In genomic region chr6:86823051-86823431, GRCm38 (mm10) we compare ENCODE assay signal across 7 mouse cellular contexts. TPM values are rescaled to one million over a fixed set of nuclear protein-coding genes. Genes with fewer than 3 reads are reported as not detected.
DNase-seq lines count a peak whose midpoint lies in the region; ATAC-seq and TF ChIP-seq lines count a peak whose summit lies in the region.

No protein-coding gene starts in this region.

- no peaks in the 10 kb centered on the region for H3K36me3 ChIP-seq in hindbrain, embryonic 13.5 days
- H3K36me3 ChIP-seq in hindbrain, embryonic 11.5 days (ENCODE audit: control insufficient read depth, insufficient read depth, low read length) = no peaks in the 10 kb centered on the region
- no peaks in the 10 kb centered on the region for H3K36me3 ChIP-seq in hindbrain, embryonic 14.5 days (replicated peaks; ENCODE audit: control insufficient read depth, insufficient read depth)
- H3K36me3 ChIP-seq in midbrain, postnatal 0 days (ENCODE audit: insufficient read depth, low read length) = no peaks in the 10 kb centered on the region

- DNase-seq in hindbrain, embryonic 11.5 days (ENCODE audit: low spot score) = no peak
- DNase-seq in hindbrain, embryonic 14.5 days (ENCODE audit: low spot score) = no peak
- DNase-seq in midbrain, postnatal 0 days (ENCODE audit: low spot score) = no peak
- no peak for DNase-seq in adrenal gland, adult 2 months
- DNase-seq in left cerebral cortex, postnatal 4 days = no peak

- ATAC-seq in hindbrain, embryonic 13.5 days (ENCODE audit: low FRiP score) = no peak
- ATAC-seq in hindbrain, embryonic 11.5 days (ENCODE audit: low FRiP score) = no peak
- ATAC-seq in hindbrain, embryonic 14.5 days (ENCODE audit: low FRiP score) = no peak
- ATAC-seq in midbrain, postnatal 0 days (ENCODE audit: low FRiP score) = no peak

- 0 out of 2 replicates have a peak overlapping the region, but pooled peaks have one; percentile 10 for H3K4me3 ChIP-seq in hindbrain, embryonic 13.5 days
- no peak overlapping the region for H3K4me3 ChIP-seq in hindbrain, embryonic 11.5 days (ENCODE audit: low read depth, low read length)
- H3K4me3 ChIP-seq in cortical plate, adult 2 months (ENCODE audit: insufficient read depth, low read length) = 0 out of 2 replicates have a peak overlapping the region, but pooled peaks have one; percentile 12
- H3K4me3 ChIP-seq in hindbrain, embryonic 14.5 days (replicated peaks; ENCODE audit: low read length) = no peak overlapping the region
- H3K4me3 ChIP-seq in midbrain, postnatal 0 days (ENCODE audit: low read depth, low read length) = peak overlapping the region; percentile 27

- no peak overlapping the region for H3K27ac ChIP-seq in hindbrain, embryonic 13.5 days
- no peak overlapping the region for H3K27ac ChIP-seq in hindbrain, embryonic 11.5 days (ENCODE audit: low read depth, low read length)
- H3K27ac ChIP-seq in cortical plate, adult 2 months (ENCODE audit: insufficient read depth, low read length) = 0 out of 2 replicates have a peak overlapping the region, but pooled peaks have one; percentile 7
- H3K27ac ChIP-seq in hindbrain, embryonic 14.5 days = no peak overlapping the region
- H3K27ac ChIP-seq in midbrain, postnatal 0 days (ENCODE audit: low read depth, low read length) = no peak overlapping the region

- 33% methylated on average over 9 of the region's 9 CpGs for WGBS in hindbrain, embryonic 13.5 days
- 33% methylated on average over 9 of the region's 9 CpGs for WGBS in hindbrain, embryonic 11.5 days
- WGBS in hindbrain, embryonic 14.5 days = 39% methylated on average over 9 of the region's 9 CpGs
- WGBS in midbrain, postnatal 0 days = 33% methylated on average over 9 of the region's 9 CpGs

- H3K4me1 ChIP-seq in hindbrain, embryonic 13.5 days (replicated peaks) = peaks cover 9% of the 10 kb centered on the region
- H3K4me1 ChIP-seq in hindbrain, embryonic 11.5 days (replicated peaks; ENCODE audit: control insufficient read depth, insufficient read depth, low read length) = peaks cover 3% of the 10 kb centered on the region; the same call in 1 of the 2 replicates
- H3K4me1 ChIP-seq in cortical plate, adult 2 months (ENCODE audit: control insufficient read depth, insufficient read depth, low read length) = peaks cover 8% of the 10 kb centered on the region; the same call in 1 of the 2 replicates
- H3K4me1 ChIP-seq in hindbrain, embryonic 14.5 days (replicated peaks; ENCODE audit: control insufficient read depth, insufficient read depth, low read length) = no peaks in the 10 kb centered on the region
- H3K4me1 ChIP-seq in midbrain, postnatal 0 days (ENCODE audit: insufficient read depth, low read length) = no peaks in the 10 kb centered on the region; the same call in 1 of the 2 replicates

- intact Hi-C loops in left cerebral cortex, postnatal 4 days (cut with DNase I) = no loop called here

- peaks cover 13% of the 10 kb centered on the region for H3K27me3 ChIP-seq in hindbrain, embryonic 13.5 days
- H3K27me3 ChIP-seq in hindbrain, embryonic 11.5 days (ENCODE audit: control insufficient read depth, insufficient read depth, low read length) = no peaks in the 10 kb centered on the region; the same call in 1 of the 2 replicates
- H3K27me3 ChIP-seq in hindbrain, embryonic 14.5 days (ENCODE audit: control insufficient read depth, insufficient read depth, low read length) = no peaks in the 10 kb centered on the region
- H3K27me3 ChIP-seq in midbrain, postnatal 0 days (ENCODE audit: insufficient read depth, low read length) = no peaks in the 10 kb centered on the region

- H3K9ac ChIP-seq in hindbrain, embryonic 13.5 days = no peak overlapping the region
- H3K9ac ChIP-seq in hindbrain, embryonic 11.5 days (ENCODE audit: low read depth, low read length) = no peak overlapping the region
- no peak overlapping the region for H3K9ac ChIP-seq in hindbrain, embryonic 14.5 days
- no peak overlapping the region for H3K9ac ChIP-seq in midbrain, postnatal 0 days (replicated peaks; ENCODE audit: low read length, poor library complexity, severe bottlenecking)

- peak overlapping the region; percentile 38; the same call in 1 of the 2 replicates for H3K4me2 ChIP-seq in hindbrain, embryonic 13.5 days
- no peak overlapping the region for H3K4me2 ChIP-seq in hindbrain, embryonic 11.5 days (replicated peaks; ENCODE audit: low read depth, low read length)
- peak overlapping the region; percentile 44; the same call in 1 of the 2 replicates for H3K4me2 ChIP-seq in hindbrain, embryonic 14.5 days (replicated peaks)
- peak overlapping the region; percentile 51 for H3K4me2 ChIP-seq in midbrain, postnatal 0 days (ENCODE audit: low read depth, low read length, poor library complexity, severe bottlenecking)

- TF ChIP-seq POLR2A in cortical plate, adult 2 months (IDR thresholded peaks at IDR 0.05; ENCODE audit: extremely low read depth, insufficient read depth, low read length) = no peak

- no peaks in the 10 kb centered on the region for H3K9me3 ChIP-seq in hindbrain, embryonic 13.5 days
- H3K9me3 ChIP-seq in hindbrain, embryonic 11.5 days (ENCODE audit: control insufficient read depth, low read length) = no peaks in the 10 kb centered on the region
- H3K9me3 ChIP-seq in hindbrain, embryonic 14.5 days (ENCODE audit: control insufficient read depth, low read length) = no peaks in the 10 kb centered on the region
- no peaks in the 10 kb centered on the region for H3K9me3 ChIP-seq in midbrain, postnatal 0 days (ENCODE audit: low read length)

- TF ChIP-seq CTCF in cortical plate, adult 2 months (IDR thresholded peaks at IDR 0.05; ENCODE audit: extremely low read depth, insufficient read depth, low read length) = no peak
- TF ChIP-seq CTCF in midbrain, postnatal 0 days (IDR thresholded peaks at IDR 0.05) = peak; percentile 44; the same call in 1 of the 2 replicates

RNA-seq across cellular contexts. Expression of gene Aak1, which starts 26.3 kb away (rescaled TPM):
- polyA plus RNA-seq in hindbrain, embryonic 13.5 days (2015; fragmentation: Nextera tagmentation; extraction: Ambion mirVana) = 34.5 and 36.5 TPM in 2 replicates
- 22.0 and 33.0 TPM in 2 replicates for polyA plus RNA-seq in hindbrain, embryonic 11.5 days (2014; fragmentation: Nextera tagmentation; extraction: Ambion mirVana)
- polyA plus RNA-seq in cortical plate, adult 2 months (2012; rRNA removed) = 152 and 173 TPM in 2 replicates
- 49.8 and 52.7 TPM in 2 replicates for polyA plus RNA-seq in hindbrain, embryonic 14.5 days (2014; fragmentation: Nextera tagmentation; extraction: Ambion mirVana)
- total RNA-seq in midbrain, postnatal 0 days (2014; rRNA removed) = 74.4 and 79.2 TPM in 2 replicates
- polyA plus RNA-seq in midbrain, postnatal 0 days (2015; fragmentation: Nextera tagmentation; extraction: Ambion mirVana) = 29.1 and 41.8 TPM in 2 replicates
- total RNA-seq in adrenal gland, adult 2 months (2021) = 100 to 1,000 TPM in 1 of 2 experiments, 10 to 100 TPM in 1; 97.0 to 100 TPM
- polyA plus RNA-seq in adrenal gland, adult 2 months (2012; rRNA removed) = 23.0 and 30.3 TPM in 2 replicates
- 100 to 1,000 TPM; 165 to 166 TPM for total RNA-seq in left cerebral cortex, postnatal 4 days (2021)

RNA-seq across cellular contexts. Expression of gene Anxa4, which starts 29.7 kb away (rescaled TPM):
- 5.3 and 6.2 TPM in 2 replicates for polyA plus RNA-seq in hindbrain, embryonic 13.5 days (2015; fragmentation: Nextera tagmentation; extraction: Ambion mirVana)
- polyA plus RNA-seq in hindbrain, embryonic 11.5 days (2014; fragmentation: Nextera tagmentation; extraction: Ambion mirVana) = 8.2 and 11.7 TPM in 2 replicates
- 7.0 and 7.1 TPM in 2 replicates for polyA plus RNA-seq in cortical plate, adult 2 months (2012; rRNA removed)
- 5.2 and 5.7 TPM in 2 replicates for polyA plus RNA-seq in hindbrain, embryonic 14.5 days (2014; fragmentation: Nextera tagmentation; extraction: Ambion mirVana)
- 3.6 and 3.9 TPM in 2 replicates for total RNA-seq in midbrain, postnatal 0 days (2014; rRNA removed)
- polyA plus RNA-seq in midbrain, postnatal 0 days (2015; fragmentation: Nextera tagmentation; extraction: Ambion mirVana) = 5.0 and 5.7 TPM in 2 replicates
- total RNA-seq in adrenal gland, adult 2 months (2021) = 10 to 100 TPM; 69.6 to 78.0 TPM
- polyA plus RNA-seq in adrenal gland, adult 2 months (2012; rRNA removed) = 16.7 TPM in 2 replicates
- 1 to 10 TPM; 3.1 to 4.5 TPM for total RNA-seq in left cerebral cortex, postnatal 4 days (2021)

Comparison
In these comparisons a context has a peak if more than half of its experiments do, and no peak if none do; other contexts are left out.
1. H3K4me3 ChIP-seq: peak in hindbrain, embryonic 13.5 days (single experiment), cortical plate, adult 2 months (single experiment) and midbrain, postnatal 0 days (single experiment); none in hindbrain, embryonic 11.5 days (single experiment) and hindbrain, embryonic 14.5 days (single experiment).